Comparison of ENCODE assay signal across 14 mouse cellular contexts in the genomic region with DNA sequence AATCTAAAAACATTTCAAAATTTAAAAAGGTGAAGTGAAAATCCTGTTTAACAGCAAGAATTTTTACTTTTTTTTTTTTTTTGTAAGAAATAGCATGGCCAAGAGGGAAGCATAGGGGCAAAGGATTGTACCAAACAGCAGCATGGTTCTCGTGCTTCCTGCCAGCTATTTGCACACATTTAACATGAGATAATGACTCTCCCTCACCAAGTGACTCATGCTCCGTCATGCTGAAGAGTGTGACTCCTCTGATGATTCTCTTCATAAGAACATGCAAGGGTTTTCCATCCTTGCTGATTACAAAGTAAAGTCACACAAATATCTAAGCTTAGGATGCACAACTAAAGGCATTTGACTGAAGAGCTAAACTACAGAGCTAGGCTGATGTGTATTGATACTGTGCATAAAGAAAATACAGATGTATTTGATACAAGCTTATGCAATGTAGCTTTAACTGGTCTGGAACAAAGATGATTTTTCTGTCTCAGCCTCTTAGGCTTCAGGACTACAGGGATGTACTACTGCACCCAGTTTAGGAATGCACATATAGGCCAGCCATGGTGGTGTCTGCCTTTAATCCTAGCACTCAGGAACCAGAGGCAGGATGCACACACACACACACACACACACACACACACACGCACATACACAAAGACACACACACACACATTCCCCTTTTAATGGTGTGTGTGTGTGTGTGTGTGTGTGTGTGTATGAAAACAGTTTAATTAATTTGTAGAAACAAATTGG. TPM values are rescaled to one million over a fixed set of nuclear protein-coding genes. Genes with fewer than 3 reads are reported as not detected.
DNase-seq lines count a peak whose midpoint lies in the region; ATAC-seq and TF ChIP-seq lines count a peak whose summit lies in the region.
"Had no signal": no experiment of that assay in that cellular context is flagged by ENCODE, and none has a peak within 500 bp of the region (broad histone marks: within the 10 kb centered on the region; RNA-seq: fewer than 3 reads in every experiment).

No protein-coding gene starts in this region.

- no peaks in the 10 kb centered on the region for H3K9me3 ChIP-seq in midbrain, postnatal 0 days (ENCODE audit: low read length)
- no peaks in the 10 kb centered on the region for H3K9me3 ChIP-seq in midbrain, embryonic 11.5 days (ENCODE audit: control insufficient read depth, low read length)
- H3K9me3 ChIP-seq: heart, embryonic 10.5 days; limb, embryonic 13.5 days had no signal

- TF ChIP-seq CTCF in midbrain, postnatal 0 days (IDR thresholded peaks at IDR 0.05): no peak

- no peaks in the 10 kb centered on the region for H3K27me3 ChIP-seq in midbrain, postnatal 0 days (ENCODE audit: insufficient read depth, low read length)
- H3K27me3 ChIP-seq in midbrain, embryonic 11.5 days (ENCODE audit: control insufficient read depth, insufficient read depth, low read length): no peaks in the 10 kb centered on the region
- H3K27me3 ChIP-seq: limb, embryonic 13.5 days had no signal

- H3K4me2 ChIP-seq in midbrain, postnatal 0 days (ENCODE audit: low read depth, low read length, poor library complexity, severe bottlenecking): no peak overlapping the region
- no peak overlapping the region for H3K4me2 ChIP-seq in midbrain, embryonic 11.5 days
- H3K4me2 ChIP-seq: hindbrain, embryonic 14.5 days; limb, embryonic 13.5 days had no signal

- H3K4me1 ChIP-seq in midbrain, postnatal 0 days (ENCODE audit: insufficient read depth, low read length): no peaks in the 10 kb centered on the region
- H3K4me1 ChIP-seq in midbrain, embryonic 11.5 days (ENCODE audit: control insufficient read depth, insufficient read depth, low read length): no peaks in the 10 kb centered on the region
- H3K4me1 ChIP-seq: heart, embryonic 10.5 days; limb, embryonic 13.5 days had no signal

- no peak overlapping the region for H3K4me3 ChIP-seq in midbrain, postnatal 0 days (ENCODE audit: low read depth, low read length)
- H3K4me3 ChIP-seq in midbrain, embryonic 11.5 days (ENCODE audit: low read depth, low read length): no peak overlapping the region
- H3K4me3 ChIP-seq: heart, embryonic 10.5 days; limb, embryonic 13.5 days had no signal

- no peak overlapping the region for H3K9ac ChIP-seq in midbrain, postnatal 0 days (replicated peaks; ENCODE audit: low read length, poor library complexity, severe bottlenecking)
- H3K9ac ChIP-seq in midbrain, embryonic 11.5 days (ENCODE audit: low read length): no peak overlapping the region
- H3K9ac ChIP-seq: hindbrain, embryonic 14.5 days; limb, embryonic 13.5 days had no signal

- H3K36me3 ChIP-seq in midbrain, postnatal 0 days (ENCODE audit: insufficient read depth, low read length): no peaks in the 10 kb centered on the region
- H3K36me3 ChIP-seq in midbrain, embryonic 11.5 days (ENCODE audit: control insufficient read depth, insufficient read depth, low read length): no peaks in the 10 kb centered on the region
- H3K36me3 ChIP-seq: heart, embryonic 10.5 days; limb, embryonic 13.5 days had no signal

- WGBS in midbrain, postnatal 0 days: 72% methylated on average over 3 of the region's 3 CpGs
- 80% methylated on average over 3 of the region's 3 CpGs for WGBS in midbrain, embryonic 11.5 days

- H3K27ac ChIP-seq in midbrain, postnatal 0 days (ENCODE audit: low read depth, low read length): no peak overlapping the region
- H3K27ac ChIP-seq in midbrain, embryonic 11.5 days (ENCODE audit: low read depth, low read length): no peak overlapping the region
- H3K27ac ChIP-seq: heart, embryonic 10.5 days; hindbrain, embryonic 14.5 days; kidney, postnatal 0 days; limb, embryonic 13.5 days had no signal

- DNase-seq in midbrain, postnatal 0 days (ENCODE audit: low spot score): no peak
- DNase-seq in midbrain, embryonic 11.5 days (ENCODE audit: low spot score, missing footprints): no peak
- DNase-seq in CD4-positive, CD25-positive, alpha-beta regulatory T cell, adult 2 months (ENCODE audit: low read depth, low spot score): peak; percentile 78
- no peak for DNase-seq in kidney, postnatal 10 days
- no peak for DNase-seq in gastrocnemius, adult 8-10 months (ENCODE audit: low spot score in 2 of 2)
- DNase-seq: cerebellum, adult 9-11 months; lung, postnatal 36 days; spleen, adult 18-20 months had no signal

- 0 out of 2 replicates have a peak, but pooled peaks have one; percentile 23 for ATAC-seq in midbrain, postnatal 0 days (ENCODE audit: low FRiP score)
- ATAC-seq in midbrain, embryonic 11.5 days (ENCODE audit: low FRiP score): no peak
- peak; percentile 52 for ATAC-seq in activated CD4-positive, CD25-positive, alpha-beta regulatory T cell, adult 4 months
- ATAC-seq in megakaryocyte progenitor cell, adult 5-6 weeks (replicated peaks; ENCODE audit: poor library complexity): peak; percentile 46; the same call in 1 of the 2 replicates

RNA-seq across cellular contexts. Expression of a gene that starts 1.6 kb away (rescaled TPM):
- total RNA-seq in midbrain, postnatal 0 days (2014; rRNA removed): 0.11 TPM in 1 of 2 replicates, not detected in the other
- 0.05 TPM in 1 of 2 replicates, not detected in the other for polyA plus RNA-seq in midbrain, postnatal 0 days (2015; fragmentation: Nextera tagmentation; extraction: Ambion mirVana)
- polyA plus RNA-seq in midbrain, embryonic 11.5 days (2014; fragmentation: Nextera tagmentation; extraction: Ambion mirVana): 0.15 TPM in 1 of 2 replicates, not detected in the other
- 100 to 1,000 TPM; 118 to 316 TPM for polyA plus RNA-seq in activated CD4-positive, CD25-positive, alpha-beta regulatory T cell, adult 4 months (2017; shearing (Covaris generic))
- total RNA-seq in megakaryocyte progenitor cell, adult 5-6 weeks (2015): 0.56 and 1.2 TPM in 2 replicates
- 0.42 and 2.9 TPM in 2 replicates for total RNA-seq in megakaryocyte progenitor cell, adult 5-6 weeks (2017)
- under 1 TPM in 3 of 4 experiments, not detected in 1; 0.07 to 0.12 (median 0.11) TPM for total RNA-seq in gastrocnemius, adult 8-10 months (2022)
- polyA plus RNA-seq: heart, embryonic 10.5 days; hindbrain, embryonic 14.5 days had no signal
